ENCODE assay signal across 29 mouse cellular contexts in genomic region chr11:94891155-94891554, GRCm38 (mm10). TPM values are rescaled to one million over a fixed set of nuclear protein-coding genes. Genes with fewer than 3 reads are reported as not detected.
DNase-seq lines count a peak whose midpoint lies in the region; ATAC-seq lines count a peak whose summit lies in the region.
"Had no signal": no experiment of that assay in that cellular context is flagged by ENCODE, and none has a peak within 500 bp of the region (broad histone marks: within the 10 kb centered on the region; RNA-seq: fewer than 3 reads in every experiment).

No protein-coding gene starts in this region.

- no peak overlapping the region for H3K4me3 ChIP-seq in hindbrain, embryonic 14.5 days (replicated peaks; ENCODE audit: low read length)
- no peak overlapping the region for H3K4me3 ChIP-seq in hindbrain, embryonic 12.5 days
- H3K4me3 ChIP-seq in embryonic facial prominence, embryonic 13.5 days = no peak overlapping the region
- H3K4me3 ChIP-seq in limb, embryonic 12.5 days (replicated peaks) = no peak overlapping the region
- H3K4me3 ChIP-seq in midbrain, embryonic 13.5 days (replicated peaks) = no peak overlapping the region
- H3K4me3 ChIP-seq: heart, adult 2 months; heart, embryonic 12.5 days; hindbrain, embryonic 15.5 days; kidney, embryonic 15.5 days; layer of hippocampus, adult 2 months; midbrain, embryonic 12.5 days; neural tube, embryonic 13.5 days; stomach, embryonic 15.5 days had no signal

- WGBS in hindbrain, embryonic 14.5 days = 83% methylated on average over 6 of the region's 6 CpGs
- WGBS in hindbrain, embryonic 12.5 days = 58% methylated on average over 6 of the region's 6 CpGs
- 33% methylated on average over 6 of the region's 6 CpGs for WGBS in embryonic facial prominence, embryonic 13.5 days
- WGBS in limb, embryonic 12.5 days = 25% methylated on average over 6 of the region's 6 CpGs
- 88% methylated on average over 6 of the region's 6 CpGs for WGBS in midbrain, embryonic 13.5 days

- DNase-seq in hindbrain, embryonic 14.5 days (ENCODE audit: low spot score) = peak; percentile 14
- DNase-seq in layer of hippocampus, postnatal 36 days = no peak
- DNase-seq in thymus, postnatal 0 days (ENCODE audit: low spot score) = no peak
- DNase-seq: adrenal gland, adult 2 months; adrenal gland, postnatal 36 days; B cell, adult 2 months; cerebellum, adult 2 months; cerebellum, postnatal 14 days; forebrain, postnatal 0 days; heart, adult 2 months; heart, postnatal 4 days; kidney, adult 18-20 months; kidney, postnatal 36 days; lung, postnatal 36 days; thymus, postnatal 36 days had no signal

- H3K9me3 ChIP-seq in hindbrain, embryonic 14.5 days (ENCODE audit: control insufficient read depth, low read length) = no peaks in the 10 kb centered on the region
- no peaks in the 10 kb centered on the region for H3K9me3 ChIP-seq in hindbrain, embryonic 12.5 days (replicated peaks)
- no peaks in the 10 kb centered on the region for H3K9me3 ChIP-seq in embryonic facial prominence, embryonic 13.5 days
- no peaks in the 10 kb centered on the region for H3K9me3 ChIP-seq in limb, embryonic 12.5 days
- H3K9me3 ChIP-seq in midbrain, embryonic 13.5 days = no peaks in the 10 kb centered on the region
- H3K9me3 ChIP-seq: hindbrain, embryonic 15.5 days; kidney, embryonic 15.5 days; midbrain, embryonic 12.5 days; neural tube, embryonic 13.5 days; stomach, embryonic 15.5 days had no signal

- no peak overlapping the region for H3K27ac ChIP-seq in hindbrain, embryonic 14.5 days
- no peak overlapping the region for H3K27ac ChIP-seq in hindbrain, embryonic 12.5 days
- peak overlapping the region; percentile 81 for H3K27ac ChIP-seq in embryonic facial prominence, embryonic 13.5 days
- H3K27ac ChIP-seq in limb, embryonic 12.5 days = peak overlapping the region; percentile 54
- H3K27ac ChIP-seq in midbrain, embryonic 13.5 days = no peak overlapping the region
- H3K27ac ChIP-seq: heart, adult 2 months; hindbrain, embryonic 15.5 days; kidney, embryonic 15.5 days; layer of hippocampus, adult 2 months; midbrain, embryonic 12.5 days; neural tube, embryonic 13.5 days; stomach, embryonic 15.5 days had no signal

- no peaks in the 10 kb centered on the region for H3K27me3 ChIP-seq in hindbrain, embryonic 14.5 days (ENCODE audit: control insufficient read depth, insufficient read depth, low read length)
- no peaks in the 10 kb centered on the region for H3K27me3 ChIP-seq in hindbrain, embryonic 12.5 days
- H3K27me3 ChIP-seq in embryonic facial prominence, embryonic 13.5 days = no peaks in the 10 kb centered on the region
- H3K27me3 ChIP-seq in limb, embryonic 12.5 days = no peaks in the 10 kb centered on the region
- no peaks in the 10 kb centered on the region for H3K27me3 ChIP-seq in midbrain, embryonic 13.5 days
- H3K27me3 ChIP-seq: heart, embryonic 12.5 days; hindbrain, embryonic 15.5 days; kidney, embryonic 15.5 days; neural tube, embryonic 13.5 days; stomach, embryonic 15.5 days had no signal

- ATAC-seq in hindbrain, embryonic 14.5 days (ENCODE audit: low FRiP score) = no peak
- no peak for ATAC-seq in hindbrain, embryonic 12.5 days (ENCODE audit: low FRiP score)
- ATAC-seq in embryonic facial prominence, embryonic 13.5 days (ENCODE audit: insufficient number of reproducible peaks, insufficient read depth, low FRiP score, low TSS enrichment, low read depth) = no peak
- ATAC-seq in limb, embryonic 12.5 days (ENCODE audit: insufficient number of reproducible peaks, insufficient read depth, low FRiP score, low TSS enrichment, low read depth) = no peak
- ATAC-seq in midbrain, embryonic 13.5 days = no peak
- ATAC-seq: activated CD4-positive, CD25-positive, alpha-beta regulatory T cell, adult 4 months; forebrain, postnatal 0 days; inflammation-experienced regulatory T-cells, adult 6 months had no signal

- H3K4me2 ChIP-seq in hindbrain, embryonic 14.5 days (replicated peaks) = no peak overlapping the region
- H3K4me2 ChIP-seq in hindbrain, embryonic 12.5 days (replicated peaks) = no peak overlapping the region
- no peak overlapping the region for H3K4me2 ChIP-seq in embryonic facial prominence, embryonic 13.5 days
- H3K4me2 ChIP-seq in limb, embryonic 12.5 days = no peak overlapping the region
- no peak overlapping the region for H3K4me2 ChIP-seq in midbrain, embryonic 13.5 days (replicated peaks)
- H3K4me2 ChIP-seq: heart, embryonic 12.5 days; hindbrain, embryonic 15.5 days; kidney, embryonic 15.5 days; liver, embryonic 11.5 days; midbrain, embryonic 12.5 days; neural tube, embryonic 13.5 days; stomach, embryonic 15.5 days had no signal

- H3K36me3 ChIP-seq in hindbrain, embryonic 14.5 days (replicated peaks; ENCODE audit: control insufficient read depth, insufficient read depth) = no peaks in the 10 kb centered on the region
- no peaks in the 10 kb centered on the region for H3K36me3 ChIP-seq in hindbrain, embryonic 12.5 days
- H3K36me3 ChIP-seq in embryonic facial prominence, embryonic 13.5 days = no peaks in the 10 kb centered on the region
- H3K36me3 ChIP-seq in limb, embryonic 12.5 days = no peaks in the 10 kb centered on the region
- H3K36me3 ChIP-seq in midbrain, embryonic 13.5 days = no peaks in the 10 kb centered on the region
- H3K36me3 ChIP-seq: heart, embryonic 12.5 days; hindbrain, embryonic 15.5 days; kidney, embryonic 15.5 days; midbrain, embryonic 12.5 days; neural tube, embryonic 13.5 days; stomach, embryonic 15.5 days had no signal

- no peak overlapping the region for H3K9ac ChIP-seq in hindbrain, embryonic 14.5 days
- H3K9ac ChIP-seq in hindbrain, embryonic 12.5 days = no peak overlapping the region
- no peak overlapping the region for H3K9ac ChIP-seq in embryonic facial prominence, embryonic 13.5 days
- H3K9ac ChIP-seq in limb, embryonic 12.5 days (replicated peaks) = no peak overlapping the region
- H3K9ac ChIP-seq in midbrain, embryonic 13.5 days (replicated peaks) = no peak overlapping the region
- H3K9ac ChIP-seq: forebrain, postnatal 0 days; heart, embryonic 12.5 days; hindbrain, embryonic 15.5 days; kidney, embryonic 15.5 days; midbrain, embryonic 12.5 days; neural tube, embryonic 13.5 days; stomach, embryonic 15.5 days had no signal

- H3K4me1 ChIP-seq in hindbrain, embryonic 14.5 days (replicated peaks; ENCODE audit: control insufficient read depth, insufficient read depth, low read length) = no peaks in the 10 kb centered on the region
- no peaks in the 10 kb centered on the region for H3K4me1 ChIP-seq in hindbrain, embryonic 12.5 days
- H3K4me1 ChIP-seq in embryonic facial prominence, embryonic 13.5 days = peaks cover 18% of the 10 kb centered on the region
- H3K4me1 ChIP-seq in limb, embryonic 12.5 days (replicated peaks) = 0 out of 2 replicates have a peak, but pooled peaks cover 4% of the 10 kb centered on the region
- H3K4me1 ChIP-seq in midbrain, embryonic 13.5 days (replicated peaks) = no peaks in the 10 kb centered on the region
- H3K4me1 ChIP-seq: heart, embryonic 12.5 days; hindbrain, embryonic 15.5 days; kidney, embryonic 15.5 days; midbrain, embryonic 12.5 days; neural tube, embryonic 13.5 days had no signal

RNA-seq across cellular contexts. Expression of gene Col1a1, which starts 44.9 kb away (rescaled TPM):
- polyA plus RNA-seq in hindbrain, embryonic 14.5 days (2014; fragmentation: Nextera tagmentation; extraction: Ambion mirVana) = 125 and 157 TPM in 2 replicates
- polyA plus RNA-seq in hindbrain, embryonic 12.5 days (2016; fragmentation: Nextera tagmentation; extraction: Ambion mirVana) = 508 and 685 TPM in 2 replicates
- polyA plus RNA-seq in embryonic facial prominence, embryonic 13.5 days (2015; fragmentation: Nextera tagmentation; extraction: Ambion mirVana) = 1,060 and 1,259 TPM in 2 replicates
- polyA plus RNA-seq in limb, embryonic 12.5 days (2016; fragmentation: Nextera tagmentation; extraction: Ambion mirVana) = 290 and 351 TPM in 2 replicates
- 10 to 100 TPM; 12.0 to 18.6 TPM for total RNA-seq in layer of hippocampus, postnatal 36 days (2021)
- polyA plus RNA-seq in thymus, postnatal 0 days (2015; fragmentation: Nextera tagmentation; extraction: Ambion mirVana) = 64.3 and 68.9 TPM in 2 replicates
- polyA plus RNA-seq in midbrain, embryonic 13.5 days (2015; fragmentation: Nextera tagmentation; extraction: Ambion mirVana) = 51.5 and 68.9 TPM in 2 replicates

Comparison
In these comparisons a context has a peak if more than half of its experiments do, and no peak if none do; other contexts are left out.
1. H3K27ac ChIP-seq: peak in embryonic facial prominence, embryonic 13.5 days (single experiment) and limb, embryonic 12.5 days (single experiment); none in hindbrain, embryonic 14.5 days (single experiment), hindbrain, embryonic 12.5 days (single experiment) and midbrain, embryonic 13.5 days (single experiment).